Comparison of ENCODE assay signal across 9 mouse cellular contexts in the genomic region with DNA sequence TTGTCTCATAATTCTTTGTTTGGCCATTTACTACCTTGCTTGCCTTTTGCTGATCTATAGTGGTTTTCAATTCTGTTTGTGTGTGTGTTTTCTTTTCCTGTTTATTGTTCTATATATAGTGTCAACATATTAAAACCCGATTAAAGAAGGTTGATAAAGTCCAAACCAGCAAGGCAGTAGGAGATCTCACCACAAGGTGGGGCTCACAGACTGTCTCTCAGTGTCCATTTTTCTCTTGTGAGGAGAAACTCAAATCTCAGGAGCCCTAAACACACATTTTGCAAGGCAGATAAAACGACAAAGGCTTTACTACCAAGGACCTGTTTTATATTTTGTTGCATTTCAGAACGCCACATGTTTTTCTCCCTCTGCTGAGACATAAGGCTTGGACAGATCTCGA. TPM values are rescaled to one million over a fixed set of nuclear protein-coding genes. Genes with fewer than 3 reads are reported as not detected.
DNase-seq lines count a peak whose midpoint lies in the region; ATAC-seq and TF ChIP-seq lines count a peak whose summit lies in the region.
"Had no signal": no experiment of that assay in that cellular context is flagged by ENCODE, and none has a peak within 500 bp of the region (broad histone marks: within the 10 kb centered on the region; RNA-seq: fewer than 3 reads in every experiment).

No protein-coding gene starts in this region.

- no peak overlapping the region for H3K27ac ChIP-seq in kidney, embryonic 15.5 days
- H3K27ac ChIP-seq in layer of hippocampus, adult 2 months, result 0 out of 2 replicates have a peak overlapping the region, but pooled peaks have one; percentile 32
- H3K27ac ChIP-seq: liver, embryonic 13.5 days had no signal

- peak; percentile 3 for DNase-seq in kidney, postnatal 14 days
- DNase-seq in cerebellum, postnatal 10 days, result peak; percentile 72 to 76
- peak; percentile 63 to 70 for DNase-seq in layer of hippocampus, adult 2 months (ENCODE audit: low spot score in 2 of 2)
- peak; percentile 68 to 73 for DNase-seq in right cerebral cortex, postnatal 10 days (ENCODE audit: low spot score in 2 of 2)
- DNase-seq in B cell, adult 2 months, result no peak
- no peak for DNase-seq in urinary bladder, postnatal 4 days (ENCODE audit: low spot score in 2 of 2)
- no peak for DNase-seq in thymus, postnatal 10 days (ENCODE audit: low spot score in 2 of 2)
- DNase-seq: liver, embryonic 13.5 days had no signal

- H3K4me3 ChIP-seq in kidney, embryonic 15.5 days (replicated peaks), result no peak overlapping the region
- no peak overlapping the region for H3K4me3 ChIP-seq in layer of hippocampus, adult 2 months
- H3K4me3 ChIP-seq: liver, embryonic 13.5 days had no signal

- no peaks in the 10 kb centered on the region for H3K36me3 ChIP-seq in kidney, embryonic 15.5 days
- H3K36me3 ChIP-seq: liver, embryonic 13.5 days had no signal

- H3K4me2 ChIP-seq in kidney, embryonic 15.5 days, result no peak overlapping the region
- H3K4me2 ChIP-seq: liver, embryonic 13.5 days had no signal

- H3K9ac ChIP-seq in kidney, embryonic 15.5 days, result no peak overlapping the region
- H3K9ac ChIP-seq: liver, embryonic 13.5 days had no signal

- ATAC-seq in kidney, embryonic 15.5 days (replicated peaks; ENCODE audit: low FRiP score), result no peak

- no peaks in the 10 kb centered on the region for H3K9me3 ChIP-seq in kidney, embryonic 15.5 days (replicated peaks)
- H3K9me3 ChIP-seq: liver, embryonic 13.5 days had no signal

- no peaks in the 10 kb centered on the region for H3K4me1 ChIP-seq in kidney, embryonic 15.5 days
- H3K4me1 ChIP-seq: liver, embryonic 13.5 days had no signal

- no peaks in the 10 kb centered on the region for H3K27me3 ChIP-seq in kidney, embryonic 15.5 days
- H3K27me3 ChIP-seq: liver, embryonic 13.5 days had no signal

- 35% methylated on average over 4 of the region's 4 CpGs for WGBS in kidney, embryonic 15.5 days

- TF ChIP-seq CTCF in layer of hippocampus, adult 2 months (conservative IDR thresholded peaks at IDR 0.05), result peak; percentile 87

RNA-seq across cellular contexts. Expression of gene Otol1, which starts 28.2 kb away (rescaled TPM):
- polyA plus RNA-seq in kidney, embryonic 15.5 days (2015; fragmentation: Nextera tagmentation; extraction: Ambion mirVana), result 0.08 TPM in 1 of 2 replicates, not detected in the other
- not detected for total RNA-seq in layer of hippocampus, adult 2 months (2021)
- polyA plus RNA-seq: liver, embryonic 13.5 days had no signal

Comparison
In these comparisons a context has a peak if more than half of its experiments do, and no peak if none do; other contexts are left out.
1. DNase-seq: peak in kidney, postnatal 14 days (single experiment), cerebellum, postnatal 10 days (2 of 2), layer of hippocampus, adult 2 months (2 of 2) and right cerebral cortex, postnatal 10 days (2 of 2); none in B cell, adult 2 months (0 of 2), urinary bladder, postnatal 4 days (0 of 2) and thymus, postnatal 10 days (0 of 2).